Mouse (Mus musculus): ENCODE measurements around the gene Frmd4b. TPM values are rescaled to one million over a fixed set of nuclear protein-coding genes. Genes with fewer than 3 reads are reported as not detected.

Gene Frmd4b
- polyA plus RNA-seq, 1 experiment, result 0.59 TPM

GRCm38 (mm10) chr6:97578210-97578609 is 39.1 kb downstream of the Frmd4b start:
- H3K79me2 ChIP-seq (ENCODE audit: control insufficient read depth, insufficient read depth), result no peaks in the 10 kb centered on the region
- H3K4me3 ChIP-seq, result no peak overlapping the region
- no peak overlapping the region for H3ac ChIP-seq (ENCODE audit: control insufficient read depth, insufficient read length)
- no peaks in the 10 kb centered on the region for H3K27me3 ChIP-seq (ENCODE audit: control insufficient read depth, insufficient read depth, insufficient read length)
- no peaks in the 10 kb centered on the region for H3K36me3 ChIP-seq (ENCODE audit: control insufficient read depth, insufficient read depth)
- H3K4me2 ChIP-seq (ENCODE audit: low read depth), result no peak overlapping the region
- TF ChIP-seq TCF3 (IDR thresholded peaks at IDR 0.05; ENCODE audit: insufficient read length, low read depth), result no peak
- TF ChIP-seq MAX (IDR thresholded peaks at IDR 0.05; ENCODE audit: low read depth), result no peak
- TF ChIP-seq TCF12 (IDR thresholded peaks at IDR 0.05; ENCODE audit: insufficient read depth, poor library complexity, severe bottlenecking), result no peak
- TF ChIP-seq USF1 (IDR thresholded peaks at IDR 0.05; ENCODE audit: low read depth), result no peak
- no peak for TF ChIP-seq POLR2AphosphoS2 (IDR thresholded peaks at IDR 0.05; ENCODE audit: insufficient read length, low read depth)
- no peak for TF ChIP-seq CEBPB (IDR thresholded peaks at IDR 0.05; ENCODE audit: insufficient read depth, poor library complexity, severe bottlenecking)
- no peak for TF ChIP-seq REST (IDR thresholded peaks at IDR 0.05; ENCODE audit: insufficient read depth, insufficient read length)
- TF ChIP-seq MYOG (IDR thresholded peaks at IDR 0.05; ENCODE audit: control insufficient read depth in 1 of 3, insufficient read depth in 1 of 3, insufficient read length in 2 of 3, low read depth in 2 of 3), result no peak
- TF ChIP-seq MYOD1 (IDR thresholded peaks at IDR 0.05; ENCODE audit: control insufficient read depth in 1 of 3, insufficient read length in 2 of 3, low read depth in 2 of 3), result no peak
- no peak for TF ChIP-seq SRF (IDR thresholded peaks at IDR 0.05; ENCODE audit: control insufficient read depth, insufficient read length, low read depth)
- TF ChIP-seq POLR2A (IDR thresholded peaks at IDR 0.05; ENCODE audit: insufficient read length, low read depth), result no peak
- no peak for TF ChIP-seq E2F4 (IDR thresholded peaks at IDR 0.05; ENCODE audit: insufficient read depth)

GRCm38 (mm10) chr6:97577349-97577748 is 40.0 kb downstream of the Frmd4b start:
- Histone ChIP-seq H3ac (ENCODE audit: control insufficient read depth, insufficient read length) (no peak overlapping the region), H3K36me3 (ENCODE audit: control insufficient read depth, insufficient read depth) (no peaks in the 10 kb centered on the region), H3K4me3 (no peak overlapping the region), H3K27me3 (ENCODE audit: control insufficient read depth, insufficient read depth, insufficient read length) (no peaks in the 10 kb centered on the region), H3K79me2 (ENCODE audit: control insufficient read depth, insufficient read depth) (no peaks in the 10 kb centered on the region), H3K4me2 (ENCODE audit: low read depth) (no peak overlapping the region)
- no peak for TF ChIP-seq MYOG (IDR thresholded peaks at IDR 0.05; ENCODE audit: control insufficient read depth in 1 of 3, insufficient read depth in 1 of 3, insufficient read length in 2 of 3, low read depth in 2 of 3)
- TF ChIP-seq POLR2A (IDR thresholded peaks at IDR 0.05; ENCODE audit: insufficient read length, low read depth), result no peak
- no peak for TF ChIP-seq MYOD1 (IDR thresholded peaks at IDR 0.05; ENCODE audit: control insufficient read depth in 1 of 3, insufficient read length in 2 of 3, low read depth in 2 of 3)
- TF ChIP-seq E2F4 (IDR thresholded peaks at IDR 0.05; ENCODE audit: insufficient read depth), result no peak
- no peak for TF ChIP-seq TCF3 (IDR thresholded peaks at IDR 0.05; ENCODE audit: insufficient read length, low read depth)
- no peak for TF ChIP-seq MAX (IDR thresholded peaks at IDR 0.05; ENCODE audit: low read depth)
- TF ChIP-seq SRF (IDR thresholded peaks at IDR 0.05; ENCODE audit: control insufficient read depth, insufficient read length, low read depth), result no peak
- TF ChIP-seq POLR2AphosphoS2 (IDR thresholded peaks at IDR 0.05; ENCODE audit: insufficient read length, low read depth), result no peak

GRCm38 (mm10) chr6:97576565-97577346 is 40.6 kb downstream of the Frmd4b start:
- no peaks in the 10 kb centered on the region for H3K79me2 ChIP-seq (ENCODE audit: control insufficient read depth, insufficient read depth)
- TF ChIP-seq POLR2AphosphoS2 (IDR thresholded peaks at IDR 0.05; ENCODE audit: insufficient read length, low read depth) (no peak), TCF12 (IDR thresholded peaks at IDR 0.05; ENCODE audit: insufficient read depth, poor library complexity, severe bottlenecking) (no peak), MAX (IDR thresholded peaks at IDR 0.05; ENCODE audit: low read depth) (no peak), TCF3 (IDR thresholded peaks at IDR 0.05; ENCODE audit: insufficient read length, low read depth) (no peak), MYOD1 (IDR thresholded peaks at IDR 0.05; ENCODE audit: control insufficient read depth in 1 of 3, insufficient read length in 2 of 3, low read depth in 2 of 3) (no peak), REST (IDR thresholded peaks at IDR 0.05; ENCODE audit: insufficient read depth, insufficient read length) (no peak), POLR2A (IDR thresholded peaks at IDR 0.05; ENCODE audit: insufficient read length, low read depth) (no peak), MYOG (IDR thresholded peaks at IDR 0.05; ENCODE audit: control insufficient read depth in 1 of 3, insufficient read depth in 1 of 3, insufficient read length in 2 of 3, low read depth in 2 of 3) (no peak), SRF (IDR thresholded peaks at IDR 0.05; ENCODE audit: control insufficient read depth, insufficient read length, low read depth) (no peak), E2F4 (IDR thresholded peaks at IDR 0.05; ENCODE audit: insufficient read depth) (no peak), USF1 (IDR thresholded peaks at IDR 0.05; ENCODE audit: low read depth) (no peak), CEBPB (IDR thresholded peaks at IDR 0.05; ENCODE audit: insufficient read depth, poor library complexity, severe bottlenecking) (no peak)

GRCm38 (mm10) chr6:97576096-97576495 is 41.2 kb downstream of the Frmd4b start:
- H3K36me3 ChIP-seq (ENCODE audit: control insufficient read depth, insufficient read depth), result no peaks in the 10 kb centered on the region
- TF ChIP-seq TCF3 (IDR thresholded peaks at IDR 0.05; ENCODE audit: insufficient read length, low read depth) (no peak), CEBPB (IDR thresholded peaks at IDR 0.05; ENCODE audit: insufficient read depth, poor library complexity, severe bottlenecking) (no peak), POLR2A (IDR thresholded peaks at IDR 0.05; ENCODE audit: insufficient read length, low read depth) (no peak), MAX (IDR thresholded peaks at IDR 0.05; ENCODE audit: low read depth) (no peak), E2F4 (IDR thresholded peaks at IDR 0.05; ENCODE audit: insufficient read depth) (no peak), USF1 (IDR thresholded peaks at IDR 0.05; ENCODE audit: low read depth) (no peak), POLR2AphosphoS2 (IDR thresholded peaks at IDR 0.05; ENCODE audit: insufficient read length, low read depth) (no peak), TCF12 (IDR thresholded peaks at IDR 0.05; ENCODE audit: insufficient read depth, poor library complexity, severe bottlenecking) (no peak), MYOD1 (IDR thresholded peaks at IDR 0.05; ENCODE audit: control insufficient read depth in 1 of 3, insufficient read length in 2 of 3, low read depth in 2 of 3) (no peak), MYOG (IDR thresholded peaks at IDR 0.05; ENCODE audit: control insufficient read depth in 1 of 3, insufficient read depth in 1 of 3, insufficient read length in 2 of 3, low read depth in 2 of 3) (no peak), REST (IDR thresholded peaks at IDR 0.05; ENCODE audit: insufficient read depth, insufficient read length) (no peak)
- no peak overlapping the region for H3K4me2 ChIP-seq (ENCODE audit: low read depth)
- no peak overlapping the region for H3K4me3 ChIP-seq
- H3ac ChIP-seq (ENCODE audit: control insufficient read depth, insufficient read length), result no peak overlapping the region
- no peaks in the 10 kb centered on the region for H3K27me3 ChIP-seq (ENCODE audit: control insufficient read depth, insufficient read depth, insufficient read length)
- no peaks in the 10 kb centered on the region for H3K79me2 ChIP-seq (ENCODE audit: control insufficient read depth, insufficient read depth)

More at GRCm38 (mm10) chr6:97576565-97577346, 40.6 kb downstream of the Frmd4b start:
- Histone ChIP-seq H3ac (ENCODE audit: control insufficient read depth, insufficient read length) (no peak overlapping the region), H3K4me3 (no peak overlapping the region), H3K27me3 (ENCODE audit: control insufficient read depth, insufficient read depth, insufficient read length) (no peaks in the 10 kb centered on the region), H3K36me3 (ENCODE audit: control insufficient read depth, insufficient read depth) (no peaks in the 10 kb centered on the region), H3K4me2 (ENCODE audit: low read depth) (no peak overlapping the region)
